Mouse (Mus musculus) frontal cortex, adult (tissue): ENCODE results near the gene Rbfox2.
A peak's percentile ranks its signal among the peaks of the same experiment; 100 is the strongest.

Experiments used
- ATAC-seq: cut with Nextera tagmentation; 2 replicates; pipeline ENCODE4 v1.9.2; 2017; ENCODE audit warnings: mild to moderate bottlenecking, moderate library complexity, mixed read lengths; ENCODE audit not compliant: low TSS enrichment

The Rbfox2 gene

DNA sequence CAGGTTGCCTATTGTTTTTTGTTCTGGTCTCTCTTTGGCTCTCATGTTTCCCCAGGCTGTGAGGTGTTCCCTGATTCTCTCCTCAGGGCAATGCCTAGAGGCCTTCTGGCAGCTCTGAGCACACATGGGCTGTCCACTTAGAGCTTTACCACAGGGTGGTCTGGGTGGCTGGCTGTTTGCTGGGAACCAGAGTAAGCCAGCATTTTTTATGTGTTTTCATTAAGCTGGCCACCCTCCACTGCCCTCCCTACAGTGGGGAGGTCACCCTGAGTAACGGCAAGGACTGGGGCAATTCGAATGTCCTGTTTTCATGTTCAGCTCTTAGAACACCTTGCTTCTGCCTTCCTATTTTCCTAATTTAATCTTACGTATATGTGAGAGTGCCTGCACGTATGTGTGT is 24.6 kb upstream of the Rbfox2 start:
- no peak for ATAC-seq

- ATAC-seq = no peak
Measured at GRCm38 (mm10) chr15:77329681-77330180, 22.9 kb upstream of the Rbfox2 start.

DNA sequence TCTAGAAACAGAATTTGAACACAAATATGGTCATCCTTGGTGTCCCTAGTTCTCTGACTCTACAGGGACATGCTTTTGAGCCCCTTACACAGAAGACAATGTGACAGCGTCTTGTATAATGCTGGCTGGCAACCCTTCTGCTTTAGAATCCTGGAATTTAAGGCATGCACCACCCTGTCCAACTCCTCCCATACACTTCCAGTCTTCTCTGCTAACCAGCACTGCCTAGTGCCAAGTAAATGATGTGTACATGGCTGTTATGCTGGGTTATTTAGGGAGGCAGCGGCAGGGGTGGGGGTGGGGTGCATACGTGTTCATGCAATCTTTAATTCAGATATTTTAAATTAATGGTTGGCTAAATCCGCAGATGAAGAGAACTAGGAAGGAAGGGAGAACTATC is 19.6 kb upstream of the Rbfox2 start:
- ATAC-seq = no peak

GRCm38 (mm10) chr15:77324426-77324825 is 17.6 kb upstream of the Rbfox2 start:
- no peak for ATAC-seq

- ATAC-seq = no peak
Measured at GRCm38 (mm10) chr15:77323226-77323625, 16.4 kb upstream of the Rbfox2 start.

- ATAC-seq = no peak
Measured at GRCm38 (mm10) chr15:77313701-77314100, 6.9 kb upstream of the Rbfox2 start.

DNA sequence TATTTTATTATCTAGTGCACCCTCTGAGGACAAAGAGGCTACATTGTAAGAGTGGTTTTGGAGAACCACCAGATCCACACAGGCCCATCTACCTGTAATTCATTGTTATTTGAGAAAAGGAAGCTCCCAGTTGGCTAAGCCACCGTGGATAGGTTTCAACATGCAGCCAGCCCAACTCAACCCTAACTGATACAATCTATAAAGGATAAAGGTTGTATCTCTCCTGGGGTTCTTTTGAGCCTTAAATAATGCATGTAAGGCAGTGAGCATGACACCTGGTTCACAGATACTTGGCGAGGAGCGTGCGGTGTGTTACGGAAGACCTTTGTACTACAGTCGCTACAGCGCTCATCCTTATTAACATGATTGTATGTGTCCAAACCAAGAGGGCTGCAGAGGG is 6.0 kb upstream of the Rbfox2 start:
- no peak for ATAC-seq

GRCm38 (mm10) chr15:77307767-77308495 is 1.1 kb upstream of the Rbfox2 start:
- no peak for ATAC-seq

- peak; percentile 18; the same call in 1 of the 2 replicates for ATAC-seq
Measured at GRCm38 (mm10) chr15:77305852-77306546, 805 bp downstream of the Rbfox2 start.

GRCm38 (mm10) chr15:77304960-77305359 is 1.8 kb downstream of the Rbfox2 start:
- ATAC-seq = no peak

- ATAC-seq = no peak
Measured at GRCm38 (mm10) chr15:77301122-77301521, 5.7 kb downstream of the Rbfox2 start.

GRCm38 (mm10) chr15:77298564-77298963 is 8.2 kb downstream of the Rbfox2 start:
- ATAC-seq = no peak

GRCm38 (mm10) chr15:77296635-77297034 is 10.2 kb downstream of the Rbfox2 start:
- ATAC-seq = no peak

GRCm38 (mm10) chr15:77293493-77293892 is 13.3 kb downstream of the Rbfox2 start:
- no peak for ATAC-seq

DNA sequence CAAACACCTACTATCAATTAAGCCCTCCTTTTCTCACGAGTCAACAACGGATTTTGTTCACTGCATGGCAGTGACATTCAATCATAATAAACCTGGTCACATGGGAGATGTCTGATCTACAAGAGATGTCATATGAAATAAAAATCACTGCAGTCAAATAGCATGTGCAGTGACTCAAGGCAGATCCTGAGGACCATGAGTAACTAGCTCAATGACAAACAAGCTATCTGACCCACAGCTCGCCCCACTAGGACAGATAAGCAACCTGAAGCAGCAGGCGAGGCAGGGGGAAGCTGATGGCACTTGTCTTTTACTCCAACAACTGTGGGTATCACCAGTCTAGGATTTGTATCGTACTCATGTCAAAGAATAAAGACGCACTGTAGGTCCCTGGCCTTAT is 14.4 kb downstream of the Rbfox2 start:
- no peak for ATAC-seq

- no peak for ATAC-seq
Measured at GRCm38 (mm10) chr15:77291471-77291870, 15.3 kb downstream of the Rbfox2 start.

GRCm38 (mm10) chr15:77290352-77290751 is 16.5 kb downstream of the Rbfox2 start:
- ATAC-seq = no peak

DNA sequence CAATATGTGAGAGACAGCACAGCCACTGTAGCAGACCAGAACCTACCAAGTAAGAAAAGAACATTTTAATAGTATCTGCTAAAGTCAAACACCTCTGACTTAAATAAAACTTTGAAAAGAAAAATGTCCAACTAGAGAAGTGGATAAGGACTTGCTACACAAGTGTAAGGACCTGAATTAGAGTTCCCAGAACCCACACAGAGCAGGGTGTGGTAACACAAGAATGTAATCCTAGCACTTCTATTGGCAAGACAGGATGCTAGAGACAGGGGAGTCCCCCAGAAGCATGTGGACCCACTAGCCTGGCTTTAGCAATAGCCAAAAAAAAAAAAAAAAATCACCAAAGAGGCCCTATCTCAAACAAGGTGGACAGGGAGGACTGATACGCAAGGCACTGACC is 26.7 kb downstream of the Rbfox2 start:
- no peak for ATAC-seq

DNA sequence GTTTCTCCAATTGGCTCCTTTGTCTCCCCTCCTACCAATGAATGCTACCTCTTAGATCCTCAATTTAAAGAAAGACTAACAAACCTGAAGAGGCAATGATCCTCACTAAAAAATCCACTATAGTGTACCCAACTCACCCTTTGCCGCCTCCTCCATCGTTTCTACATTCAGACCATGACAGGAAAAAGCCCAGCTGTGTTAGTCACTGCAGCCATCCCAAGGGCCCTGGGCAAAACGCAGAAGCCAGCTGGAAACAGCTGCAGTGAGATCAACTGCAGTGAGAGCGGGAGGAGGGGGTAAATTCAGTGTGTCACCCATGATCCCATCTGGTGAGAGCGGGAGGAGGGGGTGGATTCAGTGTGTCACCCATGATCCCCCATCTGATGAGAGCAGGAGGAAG is 28.0 kb downstream of the Rbfox2 start:
- no peak for ATAC-seq

- ATAC-seq = no peak; the same call in 1 of the 2 replicates
Measured at GRCm38 (mm10) chr15:77276838-77277725, 29.7 kb downstream of the Rbfox2 start.

GRCm38 (mm10) chr15:77276300-77276699 is 30.5 kb downstream of the Rbfox2 start:
- no peak for ATAC-seq

DNA sequence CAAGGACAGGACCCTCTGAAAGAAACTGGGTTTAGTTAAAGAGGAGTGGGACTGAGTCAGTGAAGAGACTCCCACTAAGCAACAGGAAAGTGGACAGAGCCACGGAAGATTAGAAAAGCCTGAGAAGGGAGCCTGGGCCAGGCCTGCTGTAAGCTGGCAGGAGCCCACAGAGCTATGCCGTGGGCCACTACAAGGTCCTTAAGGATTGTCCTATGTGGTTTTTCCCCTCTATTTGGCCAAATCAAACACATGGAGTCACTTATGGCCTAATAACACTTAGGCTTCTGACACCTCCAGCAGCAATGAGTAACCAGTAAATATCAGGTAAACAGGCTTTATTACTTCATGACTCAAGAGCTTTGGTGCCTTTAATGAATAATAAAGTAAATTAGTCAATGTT is 31.2 kb downstream of the Rbfox2 start:
- no peak for ATAC-seq
